In genomic region chr7:13290041-13290675, GRCm38 (mm10) we compare ENCODE assay signal across 22 mouse cellular contexts.
"Had no signal": no experiment of that assay in that cellular context is flagged by ENCODE, and none has a peak within 500 bp of the region (broad histone marks: within the 10 kb centered on the region; RNA-seq: fewer than 3 reads in every experiment).

No protein-coding gene starts in this region.

- ATAC-seq: midbrain, embryonic 15.5 days had no signal

- H3K4me2 ChIP-seq: limb, embryonic 12.5 days; limb, embryonic 15.5 days; liver, embryonic 15.5 days; lung, embryonic 15.5 days; midbrain, embryonic 12.5 days; midbrain, embryonic 15.5 days; neural tube, embryonic 12.5 days; neural tube, embryonic 15.5 days had no signal

- H3K9ac ChIP-seq: limb, embryonic 12.5 days; limb, embryonic 15.5 days; liver, embryonic 15.5 days; lung, embryonic 15.5 days; midbrain, embryonic 12.5 days; midbrain, embryonic 15.5 days; neural tube, embryonic 12.5 days; neural tube, embryonic 15.5 days had no signal

- H3K27me3 ChIP-seq: limb, embryonic 12.5 days; limb, embryonic 15.5 days; liver, embryonic 15.5 days; lung, embryonic 15.5 days; midbrain, embryonic 12.5 days; midbrain, embryonic 15.5 days; neural tube, embryonic 12.5 days; neural tube, embryonic 15.5 days had no signal

- H3K27ac ChIP-seq: limb, embryonic 12.5 days; limb, embryonic 15.5 days; liver, embryonic 15.5 days; lung, embryonic 15.5 days; midbrain, embryonic 12.5 days; midbrain, embryonic 15.5 days; neural tube, embryonic 12.5 days; neural tube, embryonic 15.5 days; stomach, postnatal 0 days had no signal

- H3K9me3 ChIP-seq: limb, embryonic 12.5 days; limb, embryonic 15.5 days; liver, embryonic 15.5 days; lung, embryonic 15.5 days; midbrain, embryonic 12.5 days; midbrain, embryonic 15.5 days; neural tube, embryonic 12.5 days; neural tube, embryonic 15.5 days had no signal

- H3K4me1 ChIP-seq: limb, embryonic 12.5 days; limb, embryonic 15.5 days; liver, embryonic 15.5 days; lung, embryonic 15.5 days; midbrain, embryonic 12.5 days; midbrain, embryonic 15.5 days; neural tube, embryonic 12.5 days; neural tube, embryonic 15.5 days had no signal

- DNase-seq: kidney, adult 18-20 months; kidney, adult 9 months; kidney, postnatal 14 days; kidney, postnatal 4 days; left cerebral cortex, postnatal 4 days; lung, postnatal 14 days; lung, postnatal 4 days; right cerebral cortex, adult 18-20 months; right cerebral cortex, postnatal 14 days; right cerebral cortex, postnatal 4 days; thymus, adult 2 months; thymus, postnatal 14 days; thymus, postnatal 4 days had no signal

- H3K4me3 ChIP-seq: limb, embryonic 12.5 days; limb, embryonic 15.5 days; liver, embryonic 15.5 days; lung, embryonic 15.5 days; midbrain, embryonic 12.5 days; midbrain, embryonic 15.5 days; neural tube, embryonic 12.5 days; neural tube, embryonic 15.5 days had no signal
